In the genomic region with DNA sequence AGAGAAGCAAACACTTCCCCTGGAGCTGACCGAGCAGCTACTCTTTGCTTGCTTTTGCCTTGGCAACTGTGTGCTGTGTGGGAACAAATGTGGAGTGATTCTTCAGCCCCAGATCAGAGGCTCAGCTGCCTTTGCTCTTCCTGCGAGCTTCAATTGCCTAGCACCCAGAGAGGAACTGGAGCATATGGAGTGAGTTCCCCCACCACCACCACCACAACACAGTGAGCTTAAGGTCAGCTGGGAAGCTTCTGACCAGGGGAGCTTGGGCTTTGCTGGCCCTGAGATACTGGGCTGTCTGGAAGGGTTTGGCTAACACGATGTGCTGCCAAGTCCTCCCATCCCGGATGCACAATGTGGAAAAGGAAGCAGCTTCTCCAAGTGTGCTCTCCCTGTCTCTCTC, we compare ENCODE assay signal across 9 mouse cellular contexts.
A peak's percentile ranks its signal among the peaks of the same experiment; 100 is the strongest.
DNase-seq lines count a peak whose midpoint lies in the region; ATAC-seq and TF ChIP-seq lines count a peak whose summit lies in the region.
"Had no signal": no experiment of that assay in that cellular context is flagged by ENCODE, and none has a peak within 500 bp of the region (broad histone marks: within the 10 kb centered on the region; RNA-seq: fewer than 3 reads in every experiment).

No protein-coding gene starts in this region.

- no peaks in the 10 kb centered on the region for H3K9me3 ChIP-seq in forebrain, postnatal 0 days (ENCODE audit: low read length)
- H3K9me3 ChIP-seq in forebrain, embryonic 16.5 days (ENCODE audit: control insufficient read depth, low read length): no peaks in the 10 kb centered on the region
- no peaks in the 10 kb centered on the region for H3K9me3 ChIP-seq in liver, embryonic 12.5 days (replicated peaks)
- H3K9me3 ChIP-seq: limb, embryonic 12.5 days had no signal

- 48% methylated on average over 4 of the region's 4 CpGs for WGBS in forebrain, postnatal 0 days
- 70% methylated on average over 4 of the region's 4 CpGs for WGBS in forebrain, embryonic 16.5 days
- 36% methylated on average over 4 of the region's 4 CpGs for WGBS in liver, embryonic 12.5 days (ENCODE audit: insufficient replicate concordance)

- ATAC-seq in forebrain, postnatal 0 days: peak; percentile 71
- no peak for ATAC-seq in forebrain, embryonic 16.5 days
- ATAC-seq in liver, embryonic 12.5 days: no peak

- H3K4me2 ChIP-seq in forebrain, postnatal 0 days (ENCODE audit: low read depth): no peak overlapping the region
- no peak overlapping the region for H3K4me2 ChIP-seq in forebrain, embryonic 16.5 days (ENCODE audit: low read length)
- H3K4me2 ChIP-seq in liver, embryonic 12.5 days: no peak overlapping the region
- H3K4me2 ChIP-seq: limb, embryonic 12.5 days had no signal

- H3K36me3 ChIP-seq in forebrain, postnatal 0 days (ENCODE audit: insufficient read depth): no peaks in the 10 kb centered on the region
- H3K36me3 ChIP-seq in forebrain, embryonic 16.5 days (ENCODE audit: control insufficient read depth, insufficient read depth): no peaks in the 10 kb centered on the region
- H3K36me3 ChIP-seq in liver, embryonic 12.5 days: no peaks in the 10 kb centered on the region
- H3K36me3 ChIP-seq: limb, embryonic 12.5 days had no signal

- H3K4me1 ChIP-seq in forebrain, postnatal 0 days (ENCODE audit: insufficient read depth): no peaks in the 10 kb centered on the region
- H3K4me1 ChIP-seq in forebrain, embryonic 16.5 days (replicated peaks; ENCODE audit: control insufficient read depth, insufficient read depth, low read length): no peaks in the 10 kb centered on the region
- H3K4me1 ChIP-seq in liver, embryonic 12.5 days: no peaks in the 10 kb centered on the region
- H3K4me1 ChIP-seq: limb, embryonic 12.5 days had no signal

- TF ChIP-seq CTCF in forebrain, postnatal 0 days (IDR thresholded peaks at IDR 0.05; ENCODE audit: low read depth): no peak

- DNase-seq in forebrain, postnatal 0 days: peak; percentile 16
- peak; percentile 27 for DNase-seq in right cerebral cortex, adult 18-20 months
- DNase-seq in right cerebral cortex, postnatal 25 days: no peak
- peak; percentile 30 to 39 for DNase-seq in layer of hippocampus, postnatal 36 days
- DNase-seq in telencephalon, adult 2 months (ENCODE audit: low read depth, low spot score): peak; percentile 24
- DNase-seq in spleen, postnatal 4 days (ENCODE audit: low spot score in 2 of 2): no peak

- H3K9ac ChIP-seq in forebrain, postnatal 0 days: no peak overlapping the region
- no peak overlapping the region for H3K9ac ChIP-seq in forebrain, embryonic 16.5 days (replicated peaks; ENCODE audit: low read depth, low read length)
- no peak overlapping the region for H3K9ac ChIP-seq in liver, embryonic 12.5 days
- H3K9ac ChIP-seq: limb, embryonic 12.5 days had no signal

- H3K27ac ChIP-seq in forebrain, postnatal 0 days (ENCODE audit: low read depth, low read length): no peak overlapping the region
- H3K27ac ChIP-seq in forebrain, embryonic 16.5 days (ENCODE audit: low read length): no peak overlapping the region
- no peak overlapping the region for H3K27ac ChIP-seq in liver, embryonic 12.5 days
- H3K27ac ChIP-seq: limb, embryonic 12.5 days had no signal

- H3K4me3 ChIP-seq in forebrain, postnatal 0 days (ENCODE audit: low read depth, low read length): no peak overlapping the region
- H3K4me3 ChIP-seq in forebrain, embryonic 16.5 days (replicated peaks; ENCODE audit: low read length): no peak overlapping the region
- H3K4me3 ChIP-seq in liver, embryonic 12.5 days: no peak overlapping the region
- H3K4me3 ChIP-seq: limb, embryonic 12.5 days had no signal

- H3K27me3 ChIP-seq in forebrain, postnatal 0 days (ENCODE audit: insufficient read depth, low read length): no peaks in the 10 kb centered on the region
- H3K27me3 ChIP-seq in forebrain, embryonic 16.5 days (replicated peaks; ENCODE audit: control insufficient read depth, insufficient read depth, low read length): no peaks in the 10 kb centered on the region
- H3K27me3 ChIP-seq in liver, embryonic 12.5 days (replicated peaks): no peaks in the 10 kb centered on the region
- H3K27me3 ChIP-seq: limb, embryonic 12.5 days had no signal

Comparison
In these comparisons a context has a peak if more than half of its experiments do, and no peak if none do; other contexts are left out.
1. DNase-seq: peak in forebrain, postnatal 0 days (single experiment), right cerebral cortex, adult 18-20 months (single experiment), layer of hippocampus, postnatal 36 days (2 of 2) and telencephalon, adult 2 months (single experiment); none in right cerebral cortex, postnatal 25 days (single experiment) and spleen, postnatal 4 days (0 of 2).